Mouse (Mus musculus): ENCODE measurements around the gene Cep295nl. TPM values are rescaled to one million over a fixed set of nuclear protein-coding genes. Genes with fewer than 3 reads are reported as not detected.
"Not testable (repeated sequence)": the region's sequence is repeated elsewhere in the genome, so short reads cannot be mapped to it uniquely, and the experiment has no call there.

The Cep295nl gene
- total RNA-seq (2017), result not detected in 2 replicates

- no peak for ATAC-seq (replicated peaks; ENCODE audit: low read depth, poor library complexity, severe bottlenecking)
Observed at GRCm38 (mm10) chr11:118342400-118342981, at the start of gene Cep295nl. TSS of gene Cep295nl (minus strand) at chr11:118342500.

- not testable (repeated sequence) for ATAC-seq (replicated peaks; ENCODE audit: low read depth, poor library complexity, severe bottlenecking)
Observed at GRCm38 (mm10) chr11:118387816-118388215, 45.5 kb upstream of the Cep295nl start.

- peak; percentile 99 for ATAC-seq (replicated peaks; ENCODE audit: low read depth, poor library complexity, severe bottlenecking)
Observed at GRCm38 (mm10) chr11:118379251-118380009, 37.1 kb upstream of the Cep295nl start.

GRCm38 (mm10) chr11:118378656-118379055 lies 36.4 kb upstream of the Cep295nl start:
- ATAC-seq (replicated peaks; ENCODE audit: low read depth, poor library complexity, severe bottlenecking), result no peak

- not testable (repeated sequence) for ATAC-seq (replicated peaks; ENCODE audit: low read depth, poor library complexity, severe bottlenecking)
Observed at GRCm38 (mm10) chr11:118376323-118376722, 34.0 kb upstream of the Cep295nl start.

- no peak for ATAC-seq (replicated peaks; ENCODE audit: low read depth, poor library complexity, severe bottlenecking)
Observed at GRCm38 (mm10) chr11:118375881-118376280, 33.6 kb upstream of the Cep295nl start.

GRCm38 (mm10) chr11:118375461-118375860 lies 33.2 kb upstream of the Cep295nl start:
- ATAC-seq (replicated peaks; ENCODE audit: low read depth, poor library complexity, severe bottlenecking), result no peak

- no peak for ATAC-seq (replicated peaks; ENCODE audit: low read depth, poor library complexity, severe bottlenecking)
Observed at GRCm38 (mm10) chr11:118375006-118375405, 32.7 kb upstream of the Cep295nl start.

GRCm38 (mm10) chr11:118374506-118374905 lies 32.2 kb upstream of the Cep295nl start:
- ATAC-seq (replicated peaks; ENCODE audit: low read depth, poor library complexity, severe bottlenecking), result no peak

- ATAC-seq (replicated peaks; ENCODE audit: low read depth, poor library complexity, severe bottlenecking), result no peak
Observed at GRCm38 (mm10) chr11:118372641-118373040, 30.3 kb upstream of the Cep295nl start.

- no peak for ATAC-seq (replicated peaks; ENCODE audit: low read depth, poor library complexity, severe bottlenecking)
Observed at GRCm38 (mm10) chr11:118371876-118372275, 29.6 kb upstream of the Cep295nl start.

- ATAC-seq (replicated peaks; ENCODE audit: low read depth, poor library complexity, severe bottlenecking), result no peak
Observed at GRCm38 (mm10) chr11:118369657-118370056, 27.4 kb upstream of the Cep295nl start.

GRCm38 (mm10) chr11:118369251-118369650 lies 27.0 kb upstream of the Cep295nl start:
- no peak for ATAC-seq (replicated peaks; ENCODE audit: low read depth, poor library complexity, severe bottlenecking)

GRCm38 (mm10) chr11:118368330-118368729 lies 26.0 kb upstream of the Cep295nl start:
- ATAC-seq (replicated peaks; ENCODE audit: low read depth, poor library complexity, severe bottlenecking), result no peak; the same call in 1 of the 2 replicates

GRCm38 (mm10) chr11:118366559-118366958 lies 24.3 kb upstream of the Cep295nl start:
- ATAC-seq (replicated peaks; ENCODE audit: low read depth, poor library complexity, severe bottlenecking), result no peak

- ATAC-seq (replicated peaks; ENCODE audit: low read depth, poor library complexity, severe bottlenecking), result no peak
Observed at GRCm38 (mm10) chr11:118366108-118366507, 23.8 kb upstream of the Cep295nl start.

- ATAC-seq (replicated peaks; ENCODE audit: low read depth, poor library complexity, severe bottlenecking), result no peak
Observed at GRCm38 (mm10) chr11:118365171-118365570, 22.9 kb upstream of the Cep295nl start.

- no peak for ATAC-seq (replicated peaks; ENCODE audit: low read depth, poor library complexity, severe bottlenecking)
Observed at GRCm38 (mm10) chr11:118364021-118364420, 21.7 kb upstream of the Cep295nl start.

GRCm38 (mm10) chr11:118362971-118363518 lies 20.7 kb upstream of the Cep295nl start:
- ATAC-seq (replicated peaks; ENCODE audit: low read depth, poor library complexity, severe bottlenecking), result peak; percentile 83

- ATAC-seq (replicated peaks; ENCODE audit: low read depth, poor library complexity, severe bottlenecking), result no peak
Observed at GRCm38 (mm10) chr11:118362501-118362900, 20.2 kb upstream of the Cep295nl start.

- no peak for ATAC-seq (replicated peaks; ENCODE audit: low read depth, poor library complexity, severe bottlenecking)
Observed at GRCm38 (mm10) chr11:118360907-118361341, 18.6 kb upstream of the Cep295nl start.

Measured in common myeloid progenitor, adult 5-6 weeks (primary cell).